Mouse (Mus musculus): ENCODE measurements around the gene Dscaml1. TPM values are rescaled to one million over a fixed set of nuclear protein-coding genes. Genes with fewer than 3 reads are reported as not detected.

Gene Dscaml1
- 0.06 TPM in 1 of 2 replicates, not detected in the other for polyA plus RNA-seq (2014; fragmentation: Nextera tagmentation; extraction: Ambion mirVana)

DNA sequence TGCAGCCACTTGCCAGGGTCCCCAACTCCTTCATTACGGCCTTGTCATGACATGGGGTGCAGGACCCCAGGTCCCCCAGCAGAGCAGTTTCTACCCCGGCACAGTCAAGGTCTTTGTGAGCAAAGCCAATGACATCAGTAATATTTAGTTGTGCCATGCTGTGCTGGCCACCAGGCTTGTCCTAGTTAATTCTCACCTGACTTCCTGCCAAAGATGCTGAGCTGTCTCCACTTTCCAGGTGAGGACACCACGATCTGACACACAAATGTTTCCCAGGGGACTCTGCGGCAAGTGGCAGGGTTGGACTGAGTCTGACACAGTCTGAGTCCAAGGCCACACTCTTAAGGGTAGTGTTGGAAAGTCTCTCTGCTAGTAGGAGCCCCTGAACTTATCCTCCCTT is at the start of gene Dscaml1:
Gene Dscaml1 (plus strand): TSS at position 173 of the 400 bp plus-strand sequence.
- Histone ChIP-seq H3K27me3 (ENCODE audit: control insufficient read depth, insufficient read depth, low read length) (peaks cover 28% of the 10 kb centered on the region), H3K36me3 (ENCODE audit: control insufficient read depth, insufficient read depth, low read length) (no peaks in the 10 kb centered on the region), H3K27ac (ENCODE audit: low read length) (no peak within 1 kb of the TSS), H3K4me3 (ENCODE audit: low read depth, low read length) (no peak within 1 kb of the TSS), H3K9me3 (ENCODE audit: control insufficient read depth, low read depth, low read length) (no peaks in the 10 kb centered on the region), H3K9ac (replicated peaks; ENCODE audit: low read depth, low read length) (no peak within 1 kb of the TSS), H3K4me2 (replicated peaks; ENCODE audit: low read depth, low read length) (no peak within 1 kb of the TSS), H3K4me1 (ENCODE audit: control insufficient read depth, insufficient read depth, low read length) (peaks cover 10% of the 10 kb centered on the region; the same call in 1 of the 2 replicates)
- WGBS = 84% methylated on average over 4 of the region's 4 CpGs
- ATAC-seq (ENCODE audit: insufficient number of reproducible peaks, insufficient read depth, low FRiP score, low read depth) = no peak

DNA sequence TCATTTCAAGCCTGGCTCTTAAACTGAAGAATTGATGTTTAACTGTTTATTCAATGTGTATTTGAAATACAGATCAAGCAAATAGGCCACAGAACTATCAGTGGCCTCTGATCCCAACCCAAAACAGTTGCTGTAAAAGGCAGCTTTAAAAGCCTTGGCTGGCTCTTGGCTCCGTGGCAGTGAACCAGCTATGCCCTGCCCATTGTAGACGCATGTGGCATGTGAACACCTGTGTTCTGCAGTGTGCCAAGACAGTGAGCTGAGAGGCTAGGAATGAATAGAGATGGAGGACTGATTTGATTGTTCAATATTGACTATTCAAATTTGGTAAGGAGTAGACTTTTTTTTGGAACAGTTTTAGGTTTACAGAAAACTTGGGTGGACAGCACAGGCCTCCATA is 49.5 kb upstream of the Dscaml1 start:
- Histone ChIP-seq H3K9me3 (ENCODE audit: control insufficient read depth, low read depth, low read length) (no peaks in the 10 kb centered on the region), H3K27me3 (ENCODE audit: control insufficient read depth, insufficient read depth, low read length) (no peaks in the 10 kb centered on the region), H3K27ac (ENCODE audit: low read length) (no peak overlapping the region), H3K9ac (replicated peaks; ENCODE audit: low read depth, low read length) (no peak overlapping the region), H3K4me2 (replicated peaks; ENCODE audit: low read depth, low read length) (no peak overlapping the region), H3K4me3 (ENCODE audit: low read depth, low read length) (no peak overlapping the region), H3K36me3 (ENCODE audit: control insufficient read depth, insufficient read depth, low read length) (no peaks in the 10 kb centered on the region), H3K4me1 (ENCODE audit: control insufficient read depth, insufficient read depth, low read length) (no peaks in the 10 kb centered on the region)
- WGBS = 50% methylated on average over 2 of the region's 2 CpGs
- ATAC-seq (ENCODE audit: insufficient number of reproducible peaks, insufficient read depth, low FRiP score, low read depth) = no peak

DNA sequence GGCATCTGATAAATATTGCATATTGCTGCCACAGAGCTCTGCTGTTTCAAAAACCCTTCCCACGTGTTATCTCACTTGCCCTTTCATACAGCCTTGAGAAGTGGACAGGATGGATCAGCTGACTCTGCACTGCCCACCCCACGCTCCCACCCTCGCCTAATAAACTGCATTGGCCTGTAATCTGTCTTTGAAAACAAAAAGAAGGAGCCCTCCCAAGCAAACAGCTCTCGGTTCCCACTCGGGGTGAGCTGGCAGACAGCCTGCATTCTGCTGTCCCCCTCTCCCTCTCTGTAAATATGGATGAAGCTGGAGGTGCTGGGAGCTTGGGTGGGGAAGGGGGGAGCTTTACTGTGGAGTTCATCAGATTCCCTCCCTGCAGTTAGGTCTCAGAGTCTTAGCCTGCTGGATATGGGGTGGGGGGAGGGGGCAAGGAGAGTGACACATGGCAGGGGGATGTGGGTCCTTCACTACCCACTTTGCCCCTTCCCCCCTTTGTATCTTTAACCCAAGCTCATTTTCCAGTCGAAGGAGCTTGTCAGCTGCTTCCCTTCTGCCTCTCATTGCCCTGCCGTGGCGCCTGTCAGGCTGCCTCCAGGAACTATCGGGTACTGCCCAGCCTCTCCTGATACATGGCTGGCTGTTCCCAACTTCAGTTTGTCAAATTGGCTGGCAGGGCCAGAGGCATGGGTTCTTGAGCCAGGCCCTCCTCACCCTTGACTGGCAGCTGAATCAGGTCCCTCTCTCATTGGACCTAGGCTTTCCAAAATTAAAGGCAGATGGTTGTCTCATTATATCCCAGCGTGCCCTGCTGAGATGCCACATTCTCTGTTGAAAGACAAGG is 45.8 kb upstream of the Dscaml1 start:
- no peak overlapping the region for H3K9ac ChIP-seq (replicated peaks; ENCODE audit: low read depth, low read length)
- H3K4me2 ChIP-seq (replicated peaks; ENCODE audit: low read depth, low read length) = no peak overlapping the region
- no peaks in the 10 kb centered on the region for H3K36me3 ChIP-seq (ENCODE audit: control insufficient read depth, insufficient read depth, low read length)
- no peak overlapping the region for H3K4me3 ChIP-seq (ENCODE audit: low read depth, low read length)
- H3K27ac ChIP-seq (ENCODE audit: low read length) = no peak overlapping the region
- no peaks in the 10 kb centered on the region for H3K4me1 ChIP-seq (ENCODE audit: control insufficient read depth, insufficient read depth, low read length)
- no peaks in the 10 kb centered on the region for H3K9me3 ChIP-seq (ENCODE audit: control insufficient read depth, low read depth, low read length)
- no peak for ATAC-seq (ENCODE audit: insufficient number of reproducible peaks, insufficient read depth, low FRiP score, low read depth)
- 59% methylated on average over 10 of the region's 10 CpGs for WGBS
- H3K27me3 ChIP-seq (ENCODE audit: control insufficient read depth, insufficient read depth, low read length) = no peaks in the 10 kb centered on the region

DNA sequence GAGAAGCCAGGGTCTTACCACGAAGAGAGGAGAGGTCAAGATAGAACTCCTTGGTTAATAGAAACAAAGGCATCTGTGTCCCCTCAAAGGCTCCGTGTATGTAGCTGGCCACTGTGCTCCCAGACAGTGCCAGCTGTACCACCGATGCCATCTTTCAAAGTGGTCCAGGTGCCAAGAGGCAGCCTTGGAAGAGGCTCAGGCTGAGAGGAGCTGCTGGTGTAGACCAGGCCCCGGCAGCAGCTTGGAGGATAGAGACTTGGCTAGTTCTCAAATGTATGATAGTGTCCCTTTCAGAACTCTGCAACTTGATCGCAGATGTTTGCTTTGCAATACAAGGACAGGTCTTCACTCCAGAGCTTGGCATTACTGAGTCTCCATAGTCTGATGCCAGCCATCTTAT is 44.1 kb upstream of the Dscaml1 start:
- Histone ChIP-seq H3K9me3 (ENCODE audit: control insufficient read depth, low read depth, low read length) (no peaks in the 10 kb centered on the region), H3K4me1 (ENCODE audit: control insufficient read depth, insufficient read depth, low read length) (no peaks in the 10 kb centered on the region), H3K36me3 (ENCODE audit: control insufficient read depth, insufficient read depth, low read length) (no peaks in the 10 kb centered on the region), H3K27me3 (ENCODE audit: control insufficient read depth, insufficient read depth, low read length) (no peaks in the 10 kb centered on the region), H3K4me3 (ENCODE audit: low read depth, low read length) (no peak overlapping the region), H3K4me2 (replicated peaks; ENCODE audit: low read depth, low read length) (no peak overlapping the region), H3K9ac (replicated peaks; ENCODE audit: low read depth, low read length) (no peak overlapping the region), H3K27ac (ENCODE audit: low read length) (no peak overlapping the region)
- ATAC-seq (ENCODE audit: insufficient number of reproducible peaks, insufficient read depth, low FRiP score, low read depth) = no peak
- WGBS = 68% methylated on average over 5 of the region's 5 CpGs

DNA sequence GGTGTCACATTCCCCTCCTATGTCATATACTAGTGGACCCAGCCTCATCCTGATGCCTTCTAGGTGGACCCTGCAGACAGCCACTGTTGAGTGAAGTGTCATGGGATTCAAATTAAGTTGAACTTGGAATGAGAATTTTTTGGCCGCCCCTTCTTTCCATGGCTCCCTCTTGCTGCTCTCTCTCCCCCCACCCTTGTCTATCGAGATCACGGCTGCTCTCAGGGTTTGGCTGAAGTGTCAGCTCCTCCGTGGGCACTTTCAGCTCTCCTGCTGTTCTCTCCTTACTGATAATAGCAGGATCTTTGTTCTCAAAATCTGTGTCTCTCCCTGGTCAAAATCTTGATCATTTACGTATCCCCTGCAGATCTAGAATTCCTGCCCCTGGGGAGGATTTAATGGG is 43.6 kb upstream of the Dscaml1 start:
- no peak overlapping the region for H3K4me2 ChIP-seq (replicated peaks; ENCODE audit: low read depth, low read length)

DNA sequence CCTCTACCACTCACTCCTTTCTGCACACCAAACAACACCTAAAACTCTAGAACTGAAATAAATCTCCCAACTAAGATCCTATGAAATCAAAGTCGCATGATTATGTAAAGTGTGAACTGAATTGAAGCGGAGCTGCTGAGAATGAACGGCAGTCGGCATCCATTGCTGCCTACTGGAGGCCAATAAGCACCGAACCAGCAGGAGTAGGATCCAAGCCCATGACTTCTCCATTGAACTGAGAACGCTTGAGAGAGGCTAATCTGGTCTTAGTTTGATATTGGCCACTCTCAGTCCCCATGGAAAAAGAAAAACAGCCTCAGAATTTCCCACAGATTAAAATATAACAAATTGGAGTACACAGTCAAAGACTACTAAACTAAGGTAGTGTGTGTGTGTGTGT is 42.5 kb upstream of the Dscaml1 start:
- no peaks in the 10 kb centered on the region for H3K9me3 ChIP-seq (ENCODE audit: control insufficient read depth, low read depth, low read length)
- WGBS = 93% methylated on average over 6 of the region's 6 CpGs
- no peak overlapping the region for H3K4me2 ChIP-seq (replicated peaks; ENCODE audit: low read depth, low read length)
- no peak overlapping the region for H3K27ac ChIP-seq (ENCODE audit: low read length)
- H3K9ac ChIP-seq (replicated peaks; ENCODE audit: low read depth, low read length) = no peak overlapping the region
- no peak for ATAC-seq (ENCODE audit: insufficient number of reproducible peaks, insufficient read depth, low FRiP score, low read depth)
- no peaks in the 10 kb centered on the region for H3K4me1 ChIP-seq (ENCODE audit: control insufficient read depth, insufficient read depth, low read length)
- H3K27me3 ChIP-seq (ENCODE audit: control insufficient read depth, insufficient read depth, low read length) = no peaks in the 10 kb centered on the region
- H3K36me3 ChIP-seq (ENCODE audit: control insufficient read depth, insufficient read depth, low read length) = no peaks in the 10 kb centered on the region
- H3K4me3 ChIP-seq (ENCODE audit: low read depth, low read length) = no peak overlapping the region

More for the DNA sequence above, 43.6 kb upstream of the Dscaml1 start:
- no peaks in the 10 kb centered on the region for H3K36me3 ChIP-seq (ENCODE audit: control insufficient read depth, insufficient read depth, low read length)
- no peaks in the 10 kb centered on the region for H3K9me3 ChIP-seq (ENCODE audit: control insufficient read depth, low read depth, low read length)
- ATAC-seq (ENCODE audit: insufficient number of reproducible peaks, insufficient read depth, low FRiP score, low read depth) = no peak
- no peak overlapping the region for H3K27ac ChIP-seq (ENCODE audit: low read length)
- 83% methylated on average over 5 of the region's 5 CpGs for WGBS
- no peaks in the 10 kb centered on the region for H3K27me3 ChIP-seq (ENCODE audit: control insufficient read depth, insufficient read depth, low read length)
- no peak overlapping the region for H3K4me3 ChIP-seq (ENCODE audit: low read depth, low read length)
- no peaks in the 10 kb centered on the region for H3K4me1 ChIP-seq (ENCODE audit: control insufficient read depth, insufficient read depth, low read length)
- H3K9ac ChIP-seq (replicated peaks; ENCODE audit: low read depth, low read length) = no peak overlapping the region

DNA sequence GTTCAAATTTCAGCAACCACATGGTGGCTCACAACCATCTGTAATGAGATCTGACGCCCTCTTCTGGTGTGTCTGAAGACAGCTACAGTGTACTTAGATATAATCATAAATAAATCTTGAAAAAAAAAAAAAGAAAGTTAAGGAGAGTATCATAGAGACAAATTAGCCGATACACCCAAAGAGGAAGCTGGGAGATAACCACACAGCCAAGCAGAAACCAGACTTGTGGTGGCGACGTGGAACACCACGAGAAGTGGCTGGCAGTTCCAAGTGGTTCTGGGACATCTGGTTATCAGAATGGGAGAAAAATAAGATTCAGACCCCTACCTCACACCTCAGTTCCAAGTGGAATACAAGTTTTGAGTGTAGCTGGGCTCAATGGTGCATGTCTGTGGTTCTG is 39.7 kb upstream of the Dscaml1 start:
- ATAC-seq (ENCODE audit: insufficient number of reproducible peaks, insufficient read depth, low FRiP score, low read depth) = no peak
- Histone ChIP-seq H3K4me1 (ENCODE audit: control insufficient read depth, insufficient read depth, low read length) (no peaks in the 10 kb centered on the region), H3K27me3 (ENCODE audit: control insufficient read depth, insufficient read depth, low read length) (no peaks in the 10 kb centered on the region), H3K36me3 (ENCODE audit: control insufficient read depth, insufficient read depth, low read length) (no peaks in the 10 kb centered on the region), H3K9me3 (ENCODE audit: control insufficient read depth, low read depth, low read length) (no peaks in the 10 kb centered on the region), H3K4me3 (ENCODE audit: low read depth, low read length) (no peak overlapping the region), H3K9ac (replicated peaks; ENCODE audit: low read depth, low read length) (no peak overlapping the region), H3K4me2 (replicated peaks; ENCODE audit: low read depth, low read length) (no peak overlapping the region), H3K27ac (ENCODE audit: low read length) (no peak overlapping the region)
- whole genome bisulfite sequencing = 84% methylated on average over 5 of the region's 5 CpGs

DNA sequence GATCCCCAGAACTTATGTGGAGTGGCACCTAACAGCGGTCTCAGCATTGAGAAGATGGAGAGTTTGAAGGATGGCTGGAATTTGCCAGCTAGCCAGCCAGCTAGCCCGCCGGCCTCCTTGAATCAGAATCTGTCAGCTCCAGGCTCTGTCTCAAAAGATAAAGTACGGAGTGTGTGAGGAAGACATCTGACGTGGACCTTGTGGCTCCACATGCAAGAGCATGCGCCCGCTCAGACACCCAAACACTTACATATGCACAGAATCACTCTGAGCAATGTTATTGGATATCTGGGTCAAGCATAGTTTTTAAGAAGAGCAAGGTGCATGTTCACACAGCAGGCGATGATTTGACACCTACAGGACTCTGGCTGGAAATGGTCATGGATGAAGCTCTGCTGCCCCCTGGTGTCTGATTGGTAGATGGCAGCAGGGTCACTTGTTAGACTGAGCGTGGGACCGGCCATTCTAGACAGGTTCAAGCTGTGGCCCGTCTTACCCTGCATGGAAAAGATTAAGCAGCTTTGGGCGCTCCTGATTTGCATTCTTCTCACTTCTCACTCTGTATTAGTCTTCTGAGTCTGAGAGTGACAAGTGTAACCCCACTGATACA is 37.9 kb upstream of the Dscaml1 start:
- 38% methylated on average over 12 of the region's 12 CpGs for WGBS
- peaks cover 10% of the 10 kb centered on the region for H3K36me3 ChIP-seq (ENCODE audit: control insufficient read depth, insufficient read depth, low read length)
- no peak overlapping the region for H3K9ac ChIP-seq (replicated peaks; ENCODE audit: low read depth, low read length)
- ATAC-seq (ENCODE audit: insufficient number of reproducible peaks, insufficient read depth, low FRiP score, low read depth) = peak; percentile 79; the same call in 1 of the 2 replicates
- no peak overlapping the region for H3K4me2 ChIP-seq (replicated peaks; ENCODE audit: low read depth, low read length)
- H3K4me1 ChIP-seq (ENCODE audit: control insufficient read depth, insufficient read depth, low read length) = no peaks in the 10 kb centered on the region
- H3K27ac ChIP-seq (ENCODE audit: low read length) = no peak overlapping the region
- no peak overlapping the region for H3K4me3 ChIP-seq (ENCODE audit: low read depth, low read length)
- H3K27me3 ChIP-seq (ENCODE audit: control insufficient read depth, insufficient read depth, low read length) = no peaks in the 10 kb centered on the region
- no peaks in the 10 kb centered on the region for H3K9me3 ChIP-seq (ENCODE audit: control insufficient read depth, low read depth, low read length)

Data from stomach, embryonic 14.5 days (tissue).